Mouse (Mus musculus) stomach, postnatal 0 days (tissue): ENCODE measurements around the gene Rnf187. TPM values are rescaled to one million over a fixed set of nuclear protein-coding genes. Genes with fewer than 3 reads are reported as not detected.

Experiments
- ATAC-seq: fragments of 200-750 bp; cut with Nextera tagmentation; 2 replicates; pipeline ENCODE4 v1.8.0; 2017; ENCODE audit not compliant: low FRiP score, low TSS enrichment
- DNase-seq: peaks from one replicate; pipeline ENCODE4 v3.0.0-alpha.2; 2016; ENCODE audit warnings: low spot score
- H3K27ac ChIP-seq: fragments of 300-500 bp; sonication (generic); replicated peaks from 2 replicates; pipeline ENCODE4 v1.5.1; 2014; ENCODE audit warnings: mild to moderate bottlenecking, control low read depth
- H3K27me3 ChIP-seq: fragments of 300-500 bp; sonication (generic); 2 replicates; pipeline ENCODE4 v1.6.1; 2014; ENCODE audit warnings: low read length; ENCODE audit not compliant: control insufficient read depth, insufficient read depth
- H3K36me3 ChIP-seq: fragments of 300-500 bp; sonication (generic); 2 replicates; pipeline ENCODE4 v1.6.1; 2014; ENCODE audit warnings: low read length, mixed read lengths; ENCODE audit not compliant: control insufficient read depth, insufficient read depth
- H3K4me1 ChIP-seq: fragments of 300-500 bp; sonication (generic); replicated peaks from 2 replicates; pipeline ENCODE4 v1.6.1; 2014; ENCODE audit warnings: antibody characterized with exemption; ENCODE audit not compliant: control insufficient read depth, insufficient read depth
- H3K4me2 ChIP-seq: fragments of 300-500 bp; sonication (generic); replicated peaks from 2 replicates; pipeline ENCODE4 v1.6.1; 2014; ENCODE audit warnings: low read depth, mild to moderate bottlenecking, control low read depth, moderate library complexity
- H3K4me3 ChIP-seq: fragments of 300-500 bp; sonication (generic); 2 replicates; pipeline ENCODE4 v1.5.1; 2014; ENCODE audit warnings: low read depth, low read length, control low read depth
- H3K9ac ChIP-seq: fragments of 300-500 bp; sonication (generic); 2 replicates; pipeline ENCODE4 v1.6.1; 2014; ENCODE audit warnings: mild to moderate bottlenecking, low read length, control low read depth, mixed read lengths
- H3K9me3 ChIP-seq: fragments of 300-500 bp; sonication (generic); 2 replicates; pipeline ENCODE4 v1.6.1; 2016; ENCODE audit warnings: low read length; ENCODE audit not compliant: control insufficient read depth
- CTCF ChIP-seq: IDR thresholded peaks from 2 replicates; pipeline ENCODE4 v1.5.1; 2016; ENCODE audit warnings: antibody characterized with exemption, low read depth, mild to moderate bottlenecking, moderate library complexity
- EP300 ChIP-seq: optimal IDR thresholded peaks from 2 replicates; pipeline ENCODE3; 2016; ENCODE audit warnings: antibody characterized with exemption
- WGBS: fragments of 180-500 bp; shearing (Covaris S2); extraction: QIAGEN DNeasy Blood & Tissue Kit; methylation state at CpG from one replicate; pipeline ENCODE4 v1.1.7; 2014; 5-methylcytosine and 5-hydroxymethylcytosine counted together
- polyA plus RNA-seq: library from polyadenylated mRNA; unstranded; fragments of >200 nt; fragmentation: Nextera tagmentation; extraction: Ambion mirVana; gene quantifications from 2 replicates; pipeline ENCODE4 v1.2.1, GENCODE M21; 2015

Gene Rnf187
- polyA plus RNA-seq, 1 experiment from 2014 or later: 136 TPM

GRCm38 (mm10) chr11:58929641-58930040 lies 9.1 kb downstream of the Rnf187 start:
- no peak overlapping the region for H3K9ac ChIP-seq
- no peaks in the 10 kb centered on the region for H3K4me1 ChIP-seq
- H3K9me3 ChIP-seq: no peaks in the 10 kb centered on the region
- no peak overlapping the region for H3K27ac ChIP-seq
- DNase-seq (no peak), ATAC-seq (no peak)
- no peak for TF ChIP-seq CTCF
- WGBS: 35% methylated on average over 3 of the region's 3 CpGs
- no peak overlapping the region for H3K4me2 ChIP-seq
- H3K4me3 ChIP-seq: no peak overlapping the region
- no peaks in the 10 kb centered on the region for H3K27me3 ChIP-seq
- peaks cover 11% of the 10 kb centered on the region; the same call in 1 of the 2 replicates for H3K36me3 ChIP-seq

DNA sequence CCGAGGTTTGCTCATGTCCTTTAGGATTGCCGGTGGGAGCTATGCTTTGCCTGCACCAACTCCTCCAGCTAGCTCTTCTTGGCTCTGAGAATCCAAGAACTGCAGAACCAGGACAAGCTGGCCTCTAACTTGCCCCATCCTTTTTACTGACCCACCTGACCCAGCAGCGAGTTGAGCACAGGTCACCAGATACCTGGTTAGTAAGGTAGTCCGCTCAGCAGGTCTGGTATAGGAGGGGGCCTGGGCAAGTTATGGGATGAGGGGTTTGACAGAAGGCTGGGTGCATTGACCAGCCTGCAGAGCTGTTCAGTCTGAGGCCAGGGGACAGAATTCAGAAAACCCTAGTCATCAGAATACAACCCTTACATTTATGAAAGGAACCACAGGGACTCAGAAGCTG lies 9.7 kb downstream of the Rnf187 start:
- H3K27me3 ChIP-seq: no peaks in the 10 kb centered on the region
- H3K4me2 ChIP-seq: no peak overlapping the region
- no peaks in the 10 kb centered on the region for H3K9me3 ChIP-seq
- 67% methylated on average over 4 of the region's 4 CpGs for WGBS
- DNase-seq: no peak
- no peak overlapping the region for H3K27ac ChIP-seq
- TF ChIP-seq EP300 (no peak), CTCF (no peak)
- no peak overlapping the region for H3K4me3 ChIP-seq
- H3K36me3 ChIP-seq: peaks cover 11% of the 10 kb centered on the region; the same call in 1 of the 2 replicates
- H3K9ac ChIP-seq: no peak overlapping the region
- no peak for ATAC-seq
- no peaks in the 10 kb centered on the region for H3K4me1 ChIP-seq

DNA sequence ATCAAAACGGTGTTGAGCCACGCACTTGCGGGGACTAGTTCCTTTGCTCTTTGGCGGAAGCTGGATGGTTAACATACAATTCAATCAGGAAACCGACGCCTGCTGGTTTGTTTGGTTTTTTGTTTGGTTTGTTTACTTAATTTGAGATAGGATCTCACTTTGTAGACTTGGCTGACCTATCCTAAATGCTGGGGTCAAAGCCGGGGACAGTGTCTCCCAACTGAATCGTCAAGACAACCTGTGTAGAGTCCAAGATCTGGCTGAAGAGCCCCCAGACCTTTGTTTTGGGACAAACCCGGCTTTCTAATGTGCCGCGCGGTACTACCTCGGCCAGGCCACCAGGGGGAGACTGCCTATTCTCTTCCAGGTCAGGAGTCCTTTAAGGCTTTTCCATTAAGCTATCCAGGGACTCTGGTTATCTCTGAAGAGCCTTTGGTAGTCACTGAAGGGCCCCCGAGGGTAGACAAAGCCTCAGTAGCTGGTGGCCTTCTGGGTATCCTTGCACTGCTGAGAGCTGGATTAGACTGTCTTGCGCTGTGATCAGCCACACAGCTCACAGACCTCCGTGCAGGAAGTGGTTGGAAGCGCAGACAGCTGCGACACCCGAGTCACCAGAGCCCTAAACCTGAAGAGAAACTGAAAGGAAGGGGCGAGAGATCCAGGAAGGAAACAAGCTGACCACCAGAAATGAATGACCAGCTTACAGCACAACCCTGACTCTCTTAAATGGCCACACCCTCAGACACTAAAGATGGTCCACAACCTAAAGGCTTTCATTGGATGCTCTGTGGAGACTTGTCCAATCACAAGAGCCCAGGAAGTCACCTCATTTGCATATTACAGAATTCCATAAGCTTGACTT lies 10.7 kb downstream of the Rnf187 start:
- peak overlapping the region; percentile 21; the same call in 1 of the 2 replicates for H3K4me3 ChIP-seq
- H3K4me2 ChIP-seq: peak overlapping the region; percentile 52
- no peak overlapping the region for H3K9ac ChIP-seq
- no peaks in the 10 kb centered on the region for H3K9me3 ChIP-seq
- TF ChIP-seq CTCF: peak; percentile 84
- TF ChIP-seq EP300: no peak
- DNase-seq (peak; percentile 80), ATAC-seq (peak; percentile 82)
- H3K4me1 ChIP-seq: no peaks in the 10 kb centered on the region
- H3K27me3 ChIP-seq: no peaks in the 10 kb centered on the region
- WGBS: 19% methylated on average over 20 of the region's 20 CpGs
- H3K36me3 ChIP-seq: peaks cover 8% of the 10 kb centered on the region; the same call in 1 of the 2 replicates
- H3K27ac ChIP-seq: no peak overlapping the region; the same call in 1 of the 2 replicates

GRCm38 (mm10) chr11:58927053-58927452 lies 11.7 kb downstream of the Rnf187 start:
- peaks cover 4% of the 10 kb centered on the region; the same call in 1 of the 2 replicates for H3K36me3 ChIP-seq
- TF ChIP-seq EP300 (no peak), CTCF (no peak)
- ATAC-seq: no peak
- no peaks in the 10 kb centered on the region for H3K9me3 ChIP-seq
- no peak overlapping the region for H3K9ac ChIP-seq
- H3K4me3 ChIP-seq: no peak overlapping the region
- H3K4me2 ChIP-seq: no peak overlapping the region
- H3K27me3 ChIP-seq: no peaks in the 10 kb centered on the region
- 61% methylated on average over 2 of the region's 2 CpGs for WGBS
- DNase-seq: no peak
- H3K4me1 ChIP-seq: no peaks in the 10 kb centered on the region
- no peak overlapping the region for H3K27ac ChIP-seq

- ATAC-seq: no peak
- WGBS: 77% methylated on average over 2 of the region's 3 CpGs
- DNase-seq: no peak
- no peaks in the 10 kb centered on the region for H3K9me3 ChIP-seq
- H3K9ac ChIP-seq: no peak overlapping the region
- TF ChIP-seq CTCF (no peak), EP300 (no peak)
- H3K27ac ChIP-seq: no peak overlapping the region
- H3K4me3 ChIP-seq: no peak overlapping the region
- H3K27me3 ChIP-seq: no peaks in the 10 kb centered on the region
- no peaks in the 10 kb centered on the region for H3K4me1 ChIP-seq
- no peaks in the 10 kb centered on the region; the same call in 1 of the 2 replicates for H3K36me3 ChIP-seq
- H3K4me2 ChIP-seq: no peak overlapping the region
Observed at GRCm38 (mm10) chr11:58926651-58927050, 12.1 kb downstream of the Rnf187 start.

- TF ChIP-seq CTCF: peak; percentile 10; the same call in 1 of the 2 replicates
- no peak for TF ChIP-seq EP300
- 80% methylated on average over 9 of the region's 9 CpGs for WGBS
- Histone ChIP-seq H3K36me3 (no peaks in the 10 kb centered on the region), H3K4me1 (no peaks in the 10 kb centered on the region), H3K9me3 (no peaks in the 10 kb centered on the region), H3K9ac (no peak overlapping the region), H3K4me3 (no peak overlapping the region), H3K27ac (no peak overlapping the region), H3K27me3 (no peaks in the 10 kb centered on the region), H3K4me2 (no peak overlapping the region)
- ATAC-seq (no peak), DNase-seq (no peak)
Observed at GRCm38 (mm10) chr11:58922420-58922819, 16.3 kb downstream of the Rnf187 start.
